Comparison of ENCODE assay signal across 10 mouse cellular contexts in genomic region chr7:76218546-76218945, GRCm38 (mm10). TPM values are rescaled to one million over a fixed set of nuclear protein-coding genes. Genes with fewer than 3 reads are reported as not detected.
"Had no signal": no experiment of that assay in that cellular context is flagged by ENCODE, and none has a peak within 500 bp of the region (broad histone marks: within the 10 kb centered on the region; RNA-seq: fewer than 3 reads in every experiment).

No protein-coding gene starts in this region.

- DNase-seq: liver, postnatal 0 days; lung, adult 2 months; lung, postnatal 14 days; lung, postnatal 36 days; right cerebral cortex, postnatal 14 days; spleen, adult 18-20 months; thymus, adult 18-20 months; thymus, postnatal 14 days; thymus, postnatal 36 days had no signal

RNA-seq across cellular contexts. Expression of gene Agbl1, which starts 11.1 kb away (rescaled TPM):
- total RNA-seq: megakaryocyte progenitor cell, adult 5-6 weeks had no signal
